Mouse (Mus musculus): ENCODE measurements around the gene Nop53.

DNA sequence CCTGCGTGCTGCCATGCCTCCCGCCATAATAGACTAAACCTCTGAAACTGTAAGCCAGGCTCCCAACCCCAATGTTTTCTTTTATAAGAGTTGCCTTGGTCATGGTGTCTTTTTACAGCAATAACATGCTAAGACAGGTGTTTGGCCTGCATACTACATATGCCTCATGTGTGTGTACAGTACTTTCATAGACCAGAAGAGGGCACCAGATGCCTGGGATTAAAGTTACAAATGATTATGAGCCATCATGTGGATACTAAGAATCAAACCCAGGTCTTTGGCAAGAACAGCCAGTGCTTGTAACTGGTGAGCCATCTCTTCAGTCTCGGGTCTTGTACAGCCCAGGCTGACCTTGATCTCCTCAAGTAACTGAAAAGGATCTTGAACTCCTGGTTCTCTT is 23.8 kb upstream of the Nop53 start:
- TF ChIP-seq CTCF (IDR thresholded peaks at IDR 0.05; ENCODE audit: borderline replicate concordance, insufficient read depth, low read length) (no peak), POLR2A (IDR thresholded peaks at IDR 0.05; ENCODE audit: low read depth, low read length) (no peak)
